Mouse (Mus musculus) heart, embryonic 10.5 days (tissue): Measurements from ENCODE around the gene Mfap4. TPM values are rescaled to one million over a fixed set of nuclear protein-coding genes. Genes with fewer than 3 reads are reported as not detected.

Experiments used
- DNase-seq: peaks from one replicate; pipeline ENCODE4 v3.0.0-alpha.2; 2017; ENCODE audit warnings: low spot score
- H3K27ac ChIP-seq: fragments of 300-500 bp; sonication (generic); 2 replicates; pipeline ENCODE4 v1.5.1; 2016; ENCODE audit warnings: mild to moderate bottlenecking
- H3K27me3 ChIP-seq: fragments of 300-500 bp; sonication (generic); 2 replicates; pipeline ENCODE4 v1.6.1; 2016; ENCODE audit warnings: mild to moderate bottlenecking; ENCODE audit not compliant: poor library complexity, insufficient read depth, severe bottlenecking
- H3K36me3 ChIP-seq: fragments of 300-500 bp; sonication (generic); 2 replicates; pipeline ENCODE4 v1.6.1; 2016; ENCODE audit warnings: mild to moderate bottlenecking, moderate library complexity
- H3K4me1 ChIP-seq: fragments of 300-500 bp; sonication (generic); 2 replicates; pipeline ENCODE4 v1.6.1; 2016; ENCODE audit warnings: mild to moderate bottlenecking
- H3K4me3 ChIP-seq: fragments of 300-500 bp; sonication (generic); 2 replicates; pipeline ENCODE4 v1.5.1; 2016; ENCODE audit warnings: mild to moderate bottlenecking, moderate library complexity
- H3K9me3 ChIP-seq: fragments of 300-500 bp; sonication (generic); 2 replicates; pipeline ENCODE4 v1.6.1; 2016; ENCODE audit warnings: mild to moderate bottlenecking, moderate library complexity
- WGBS: fragments of 180-500 bp; shearing (Covaris S2); methylation state at CpG from one replicate; pipeline ENCODE4 v1.1.7; 2016; 5-methylcytosine and 5-hydroxymethylcytosine counted together
- polyA plus RNA-seq: library from polyadenylated mRNA; unstranded; fragments of >200 nt; fragmentation: Nextera tagmentation; extraction: Ambion mirVana; gene quantifications from 2 replicates; pipeline ENCODE4 v1.2.1, GENCODE M21; 2016

Mfap4 gene
- polyA plus RNA-seq, 1 experiment from 2014 or later: 67.8 TPM

- Histone ChIP-seq H3K27me3 (no peaks in the 10 kb centered on the region), H3K9me3 (no peaks in the 10 kb centered on the region), H3K4me3 (no peak overlapping the region), H3K36me3 (no peaks in the 10 kb centered on the region), H3K4me1 (peaks cover 12% of the 10 kb centered on the region), H3K27ac (peak overlapping the region; percentile 49; the same call in 1 of the 2 replicates)
- 62% methylated on average over 6 of the region's 6 CpGs for WGBS
- DNase-seq: no peak
These were observed 13.7 kb downstream of the Mfap4 start for GRCm38 (mm10) chr11:61498736-61499504.

GRCm38 (mm10) chr11:61503933-61504332, 18.7 kb downstream of the Mfap4 start:
- 77% methylated on average over 8 of the region's 8 CpGs for WGBS
- Histone ChIP-seq H3K27ac (no peak overlapping the region), H3K9me3 (no peaks in the 10 kb centered on the region), H3K4me1 (peaks cover 17% of the 10 kb centered on the region), H3K36me3 (no peaks in the 10 kb centered on the region), H3K27me3 (no peaks in the 10 kb centered on the region), H3K4me3 (no peak overlapping the region)
- DNase-seq: no peak

- peaks cover 9% of the 10 kb centered on the region; the same call in 1 of the 2 replicates for H3K4me1 ChIP-seq
- DNase-seq: peak; percentile 96
- peak within 1 kb of the TSS; percentile 70 for H3K4me3 ChIP-seq
- under 1% methylated on average over 39 of the region's 39 CpGs for WGBS
- 0 out of 2 replicates have a peak, but pooled peaks cover 5% of the 10 kb centered on the region for H3K36me3 ChIP-seq
- H3K27me3 ChIP-seq: no peaks in the 10 kb centered on the region
- H3K9me3 ChIP-seq: no peaks in the 10 kb centered on the region
- H3K27ac ChIP-seq: peak within 1 kb of the TSS; percentile 94
These were observed 19.6 kb downstream of the Mfap4 start, which contains the start of gene B9d1 for GRCm38 (mm10) chr11:61504713-61505257. Gene B9d1 (plus strand): TSS chr11:61505144.

- H3K4me1 ChIP-seq: peaks cover 29% of the 10 kb centered on the region
- no peak overlapping the region for H3K4me3 ChIP-seq
- no peaks in the 10 kb centered on the region for H3K27me3 ChIP-seq
- no peaks in the 10 kb centered on the region for H3K9me3 ChIP-seq
- no peak overlapping the region for H3K27ac ChIP-seq
- no peak for DNase-seq
- peaks cover 50% of the 10 kb centered on the region for H3K36me3 ChIP-seq
- WGBS: 34% methylated on average over 3 of the region's 3 CpGs
These were observed 29.7 kb downstream of the Mfap4 start for GRCm38 (mm10) chr11:61514953-61515352.

- Histone ChIP-seq H3K36me3 (peaks cover 67% of the 10 kb centered on the region), H3K27ac (no peak overlapping the region), H3K4me3 (no peak overlapping the region), H3K4me1 (peaks cover 30% of the 10 kb centered on the region), H3K27me3 (no peaks in the 10 kb centered on the region), H3K9me3 (no peaks in the 10 kb centered on the region)
- no peak for DNase-seq
- 80% methylated on average over 1 of the region's 1 CpGs for WGBS
These were observed 32.7 kb downstream of the Mfap4 start for GRCm38 (mm10) chr11:61517971-61518370.

- Histone ChIP-seq H3K36me3 (peaks cover 63% of the 10 kb centered on the region), H3K27ac (peak overlapping the region; percentile 49; the same call in 1 of the 2 replicates), H3K4me3 (no peak overlapping the region), H3K27me3 (no peaks in the 10 kb centered on the region), H3K4me1 (peaks cover 30% of the 10 kb centered on the region), H3K9me3 (no peaks in the 10 kb centered on the region)
- DNase-seq: no peak
- WGBS: 65% methylated on average over 3 of the region's 3 CpGs
These were observed 33.6 kb downstream of the Mfap4 start for GRCm38 (mm10) chr11:61518871-61519270.

- Histone ChIP-seq H3K36me3 (peaks cover 63% of the 10 kb centered on the region), H3K9me3 (no peaks in the 10 kb centered on the region), H3K27me3 (no peaks in the 10 kb centered on the region), H3K4me3 (no peak overlapping the region), H3K27ac (peak overlapping the region; percentile 49), H3K4me1 (peaks cover 30% of the 10 kb centered on the region)
- 81% methylated on average over 3 of the region's 3 CpGs for WGBS
- no peak for DNase-seq
These were observed 34.4 kb downstream of the Mfap4 start for GRCm38 (mm10) chr11:61519484-61520107.

GRCm38 (mm10) chr11:61526872-61527271, 41.6 kb downstream of the Mfap4 start:
- peaks cover 34% of the 10 kb centered on the region; the same call in 1 of the 2 replicates for H3K36me3 ChIP-seq

GRCm38 (mm10) chr11:61529268-61529713, 44.1 kb downstream of the Mfap4 start:
- Histone ChIP-seq H3K27me3 (no peaks in the 10 kb centered on the region), H3K4me1 (peaks cover 7% of the 10 kb centered on the region; the same call in 1 of the 2 replicates), H3K9me3 (no peaks in the 10 kb centered on the region), H3K36me3 (peaks cover 37% of the 10 kb centered on the region), H3K27ac (no peak overlapping the region), H3K4me3 (no peak overlapping the region)
- WGBS: 60% methylated on average over 4 of the region's 4 CpGs
- no peak for DNase-seq

More at GRCm38 (mm10) chr11:61526872-61527271, 41.6 kb downstream of the Mfap4 start:
- 93% methylated on average over 1 of the region's 1 CpGs for whole genome bisulfite sequencing
- peaks cover 7% of the 10 kb centered on the region; the same call in 1 of the 2 replicates for H3K4me1 ChIP-seq
- DNase-seq: no peak
- no peak overlapping the region for H3K4me3 ChIP-seq
- no peak overlapping the region for H3K27ac ChIP-seq
- no peaks in the 10 kb centered on the region for H3K9me3 ChIP-seq
- no peaks in the 10 kb centered on the region for H3K27me3 ChIP-seq

GRCm38 (mm10) chr11:61532820-61533219, 47.6 kb downstream of the Mfap4 start:
- Histone ChIP-seq H3K27ac (peak overlapping the region; percentile 38; the same call in 1 of the 2 replicates), H3K27me3 (no peaks in the 10 kb centered on the region), H3K4me1 (peaks cover 4% of the 10 kb centered on the region; the same call in 1 of the 2 replicates), H3K9me3 (no peaks in the 10 kb centered on the region), H3K4me3 (no peak overlapping the region), H3K36me3 (peaks cover 40% of the 10 kb centered on the region)
- WGBS: 83% methylated on average over 2 of the region's 2 CpGs
- no peak for DNase-seq

GRCm38 (mm10) chr11:61533571-61533970, 48.3 kb downstream of the Mfap4 start:
- peaks cover 37% of the 10 kb centered on the region for H3K36me3 ChIP-seq
- H3K9me3 ChIP-seq: no peaks in the 10 kb centered on the region
- peak overlapping the region; percentile 38; the same call in 1 of the 2 replicates for H3K27ac ChIP-seq
- H3K4me3 ChIP-seq: no peak overlapping the region
- WGBS: 66% methylated on average over 5 of the region's 5 CpGs
- no peak for DNase-seq
- peaks cover 4% of the 10 kb centered on the region; the same call in 1 of the 2 replicates for H3K4me1 ChIP-seq
- H3K27me3 ChIP-seq: no peaks in the 10 kb centered on the region

GRCm38 (mm10) chr11:61535530-61535929, 50.3 kb downstream of the Mfap4 start:
- H3K4me3 ChIP-seq: no peak overlapping the region
- H3K36me3 ChIP-seq: peaks cover 35% of the 10 kb centered on the region
- 59% methylated on average over 1 of the region's 1 CpGs for WGBS
- no peaks in the 10 kb centered on the region for H3K27me3 ChIP-seq
- H3K4me1 ChIP-seq: peaks cover 5% of the 10 kb centered on the region; the same call in 1 of the 2 replicates
- no peaks in the 10 kb centered on the region for H3K9me3 ChIP-seq
- no peak for DNase-seq
- no peak overlapping the region for H3K27ac ChIP-seq

- Histone ChIP-seq H3K27ac (no peak overlapping the region), H3K4me3 (no peak overlapping the region), H3K4me1 (peaks cover 19% of the 10 kb centered on the region), H3K9me3 (no peaks in the 10 kb centered on the region), H3K27me3 (no peaks in the 10 kb centered on the region), H3K36me3 (peaks cover 35% of the 10 kb centered on the region)
- no peak for DNase-seq
- 46% methylated on average over 3 of the region's 3 CpGs for WGBS
These were observed 51.7 kb downstream of the Mfap4 start for GRCm38 (mm10) chr11:61536952-61537351.
